Mouse (Mus musculus): ENCODE results near the gene Arhgef19.

DNA sequence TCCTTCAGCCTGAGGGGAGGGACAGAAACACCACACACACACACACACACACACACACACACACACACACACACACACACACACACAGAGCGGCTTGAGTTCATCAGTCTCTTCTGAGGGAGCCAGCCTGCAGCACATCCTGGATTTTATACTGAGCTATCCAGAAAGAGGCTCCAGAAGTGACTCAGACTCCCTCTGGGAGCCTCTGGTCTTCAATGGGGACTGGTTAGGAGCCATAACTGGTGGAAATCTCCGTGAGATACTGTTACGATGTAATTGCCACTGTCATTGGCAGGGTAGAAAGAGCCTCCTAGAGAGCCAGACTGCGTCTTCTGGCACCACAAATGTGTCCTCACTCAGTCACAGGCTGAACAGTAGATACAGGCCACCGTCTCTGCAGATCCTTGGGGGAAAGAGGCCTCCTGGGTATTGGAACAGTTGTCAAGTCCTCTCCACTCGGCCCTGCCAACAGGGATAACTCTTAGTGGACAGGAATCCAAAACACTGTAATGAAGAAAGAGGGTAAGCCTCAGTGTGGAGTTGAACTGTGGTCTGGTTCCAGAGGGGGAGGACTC is 3.7 kb upstream of the Arhgef19 start:
- TF ChIP-seq CTCF (IDR thresholded peaks at IDR 0.05; ENCODE audit: borderline replicate concordance, extremely low read depth, insufficient read depth, insufficient read length) (no peak), POLR2A (IDR thresholded peaks at IDR 0.05; ENCODE audit: borderline replicate concordance, extremely low read depth, insufficient read depth, insufficient read length, poor library complexity, severe bottlenecking) (no peak)

All from brain, embryonic 14.5 days (tissue).